Mouse (Mus musculus): ENCODE measurements around the gene Prr3.
A peak's percentile ranks its signal among the peaks of the same experiment; 100 is the strongest.
"Not testable (repeated sequence)": the region's sequence is repeated elsewhere in the genome, so short reads cannot be mapped to it uniquely, and the experiment has no call there.

Gene Prr3

DNA sequence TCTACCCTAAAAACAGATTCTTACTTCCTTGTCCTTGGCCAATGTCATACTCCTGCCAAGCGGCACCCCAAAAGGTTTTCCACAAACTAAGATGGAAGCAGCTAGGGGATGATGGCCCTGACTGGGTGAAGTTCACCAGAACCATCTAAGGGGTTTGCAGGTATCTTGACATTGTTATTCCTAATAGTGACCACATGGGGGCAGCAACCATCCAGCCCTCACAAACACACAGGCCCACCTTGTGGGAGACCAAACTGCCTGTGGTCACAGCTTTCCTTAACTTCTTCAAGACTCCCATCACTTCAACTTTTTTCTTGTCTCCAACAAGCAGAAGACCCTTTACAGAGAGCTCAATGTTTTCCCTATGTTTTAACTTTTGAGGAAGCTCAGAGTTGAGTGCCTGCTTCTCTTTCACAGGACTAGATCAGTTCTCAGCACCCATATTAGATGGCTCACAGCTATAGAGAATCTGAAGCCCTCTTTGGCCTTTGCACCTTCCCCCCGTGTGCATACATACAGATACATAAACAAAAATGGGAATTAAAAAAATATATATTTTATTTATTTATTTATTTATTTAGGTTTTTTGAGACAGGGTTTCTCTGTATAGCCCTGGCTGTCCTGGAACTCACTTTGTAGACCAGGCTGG lies 42.2 kb downstream of the Prr3 start:
- peak; percentile 67 for DNase-seq (ENCODE audit: low spot score)

DNA sequence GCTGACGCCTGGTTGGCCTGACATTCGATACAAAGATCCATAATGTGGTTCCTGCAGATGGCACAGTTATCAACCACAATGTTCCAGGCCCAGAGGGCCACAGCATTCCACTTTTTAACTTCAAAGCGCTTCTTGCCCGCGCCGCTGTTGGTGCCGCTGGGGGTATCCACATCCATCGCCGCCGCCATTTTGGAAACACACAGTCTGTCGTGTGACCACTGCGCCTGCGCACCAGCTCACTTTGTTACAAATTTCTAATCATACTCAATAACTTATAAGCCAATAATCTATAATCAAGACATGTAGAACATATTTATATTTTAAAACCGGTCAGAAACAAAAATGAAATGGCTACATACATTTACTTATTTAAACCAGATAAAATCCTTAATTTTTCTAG lies 44.3 kb downstream of the Prr3 start:
- DNase-seq (ENCODE audit: low spot score), result not testable (repeated sequence)

DNA sequence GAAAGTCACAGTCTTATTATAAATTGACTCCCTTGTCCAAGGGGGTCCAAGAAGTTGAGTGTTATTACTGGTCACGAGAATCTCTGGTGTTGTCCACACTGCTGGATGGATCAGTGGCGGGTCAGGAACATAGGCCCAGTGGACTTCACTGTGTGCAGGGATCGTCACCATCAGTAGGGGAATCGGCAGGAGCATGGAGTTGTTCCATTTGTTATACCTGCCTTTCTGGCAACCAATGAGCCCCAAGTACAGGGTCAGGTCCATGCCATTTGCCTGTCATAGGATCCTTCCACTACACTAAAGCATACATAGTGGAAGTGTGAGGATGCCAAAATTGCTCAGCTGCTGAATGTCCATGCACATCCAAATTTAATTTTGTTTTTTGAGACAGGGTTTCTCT lies 47.4 kb downstream of the Prr3 start:
- DNase-seq (ENCODE audit: low spot score), result no peak

DNA sequence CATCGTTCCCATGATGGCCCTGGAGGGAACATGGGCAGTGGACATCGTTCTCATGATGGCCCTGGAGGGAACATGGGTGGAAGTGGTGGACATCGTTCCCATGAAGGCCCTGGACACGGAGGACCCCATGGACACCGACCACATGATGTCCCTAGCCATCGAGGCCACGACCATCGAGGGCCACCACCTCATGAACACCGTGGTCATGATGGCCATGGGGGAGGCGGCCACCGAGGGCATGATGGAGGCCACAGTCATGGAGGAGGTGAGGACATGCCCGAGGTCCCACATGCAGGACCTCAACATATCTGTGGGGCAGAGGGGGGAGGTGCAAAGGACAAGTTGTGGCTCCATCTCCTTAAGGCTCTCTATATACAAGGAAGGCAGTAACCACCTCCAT lies 49.4 kb downstream of the Prr3 start:
- no peak for DNase-seq (ENCODE audit: low spot score)

DNA sequence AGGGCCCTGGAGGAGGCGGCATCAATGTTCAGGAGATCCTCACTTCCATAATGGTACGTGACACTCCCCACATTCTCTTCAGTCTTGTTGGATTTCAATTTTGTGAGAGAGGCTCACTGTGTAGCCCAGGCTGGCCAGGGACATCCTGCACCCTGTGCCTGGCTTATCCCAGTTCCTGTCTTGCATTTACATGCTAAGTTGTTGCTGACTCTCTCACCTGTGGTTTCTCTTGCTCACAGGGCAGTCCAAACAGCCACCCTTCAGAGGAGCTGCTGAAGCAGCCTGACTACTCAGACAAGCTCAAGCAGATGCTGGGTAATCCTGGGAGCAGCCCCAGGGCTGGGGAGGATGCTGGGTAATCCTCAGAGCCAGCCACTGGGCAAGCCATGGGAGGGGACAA lies 50.5 kb downstream of the Prr3 start:
- DNase-seq (ENCODE audit: low spot score), result no peak

DNA sequence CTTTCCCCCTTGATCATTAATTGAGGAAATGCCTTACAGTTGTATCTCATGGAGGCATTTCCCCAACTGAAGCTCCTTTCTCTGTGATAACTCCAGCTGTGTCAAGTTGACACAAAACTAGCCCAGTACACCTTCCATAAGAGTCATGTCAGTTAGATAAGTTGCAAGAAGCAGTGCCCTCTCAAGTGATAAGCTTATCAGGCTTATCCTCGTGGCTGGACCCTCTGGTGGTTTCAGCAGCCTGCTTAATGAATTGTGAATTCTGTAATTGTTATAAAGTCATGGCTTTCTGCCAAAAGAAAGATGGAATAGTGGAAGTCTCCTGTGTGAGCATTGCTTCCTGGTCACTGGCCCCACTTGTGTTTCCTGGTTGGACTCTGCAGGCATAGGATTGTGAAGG lies 52.6 kb downstream of the Prr3 start:
- DNase-seq (ENCODE audit: low spot score), result no peak

DNA sequence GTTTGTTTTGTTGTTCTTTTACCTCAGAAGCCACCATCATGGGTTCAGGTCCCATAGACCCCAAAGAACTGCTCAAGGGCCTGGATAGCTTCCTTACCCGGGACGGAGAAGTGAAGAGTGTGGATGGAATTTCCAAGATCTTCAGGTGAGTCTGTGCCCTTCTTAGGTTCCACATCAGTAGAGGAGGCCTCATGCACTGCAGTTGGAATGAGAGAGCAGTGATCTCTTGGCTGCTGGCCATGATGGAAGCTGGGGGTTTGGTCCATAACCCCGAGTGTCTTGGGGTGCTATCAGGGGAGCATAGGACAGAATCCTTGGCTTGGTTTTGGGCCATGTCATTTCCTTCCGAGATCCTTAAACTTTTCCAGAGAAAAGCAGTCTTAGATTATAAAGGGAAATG lies 56.8 kb downstream of the Prr3 start:
- no peak for DNase-seq (ENCODE audit: low spot score)

DNA sequence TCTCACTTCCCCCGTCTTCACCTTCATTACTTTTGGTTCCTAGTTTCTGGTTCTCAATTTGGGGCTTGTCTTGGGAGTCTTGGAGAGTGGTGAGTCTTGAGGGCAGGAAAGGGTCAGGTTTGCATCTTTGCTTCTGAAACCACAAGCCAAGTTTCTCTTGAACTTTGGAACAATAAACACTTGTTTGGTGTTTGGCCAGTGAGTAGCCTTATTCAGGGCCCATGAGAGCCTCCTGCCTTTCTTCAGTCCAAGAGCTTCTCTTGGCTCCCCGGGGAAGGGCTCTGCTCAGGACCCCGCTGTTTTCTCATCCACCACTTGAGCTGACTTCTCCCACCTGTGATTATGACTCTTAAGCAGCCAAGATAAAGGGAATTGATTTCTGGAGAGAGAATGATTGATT lies 57.5 kb downstream of the Prr3 start:
- DNase-seq (ENCODE audit: low spot score), result peak; percentile 79

All from adipocyte (in vitro differentiated cells).